Mouse (Mus musculus): ENCODE measurements around the gene Zfp687.

DNA sequence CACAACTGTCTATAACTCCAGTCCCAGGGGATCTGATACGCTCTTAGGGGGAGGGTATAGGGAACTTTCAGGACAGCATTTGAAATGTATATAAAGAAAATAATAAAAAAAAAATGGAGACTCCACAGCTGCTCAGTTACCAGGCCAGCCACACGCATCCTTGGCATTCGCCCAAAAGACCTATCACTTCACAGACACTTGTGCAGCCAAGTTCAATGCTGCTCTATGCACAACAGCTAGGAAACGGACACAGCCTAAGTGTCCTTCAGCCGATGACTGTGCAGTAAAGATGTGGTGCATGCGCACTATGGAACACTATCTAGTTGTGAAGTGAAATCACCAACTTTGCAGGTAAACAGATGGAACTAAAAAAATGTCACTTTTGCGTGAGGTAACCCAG, 41.0 kb upstream of the Zfp687 start:
- TF ChIP-seq POLR2A (IDR thresholded peaks at IDR 0.05; ENCODE audit: borderline replicate concordance, insufficient read depth, low read length) (no peak), CTCF (IDR thresholded peaks at IDR 0.05; ENCODE audit: borderline replicate concordance, insufficient read depth, low read depth, low read length) (no peak)

Data from cerebellum, adult 2 months (tissue).